Mouse (Mus musculus) E14TG2a.4 (cell line): ENCODE measurements around the gene Alkbh7.

Experiments used
- H3K27me3 ChIP-seq: 2 replicates; pipeline ENCODE4 v1.6.1; 2014; ENCODE audit warnings: low read length, control low read depth; ENCODE audit not compliant: insufficient read depth
- H3K36me3 ChIP-seq: 2 replicates; pipeline ENCODE4 v1.6.1; 2014; ENCODE audit warnings: low read length, control low read depth; ENCODE audit not compliant: insufficient read depth
- H3K4me1 ChIP-seq: replicated peaks from 2 replicates; pipeline ENCODE4 v1.6.1; 2014; ENCODE audit warnings: low read depth, low read length, control low read depth
- H3K4me3 ChIP-seq: replicated peaks from 2 replicates; pipeline ENCODE4 v1.5.1; 2014; ENCODE audit warnings: mild to moderate bottlenecking, low read length
- H3K9me3 ChIP-seq: 2 replicates; pipeline ENCODE4 v1.6.1; 2014; ENCODE audit warnings: low read length, control low read depth
- CTCF ChIP-seq: conservative IDR thresholded peaks from 2 replicates; pipeline ENCODE4 v1.5.1; 2014; ENCODE audit warnings: low read length
- NANOG ChIP-seq: IDR thresholded peaks from 2 replicates; pipeline ENCODE4 v1.6.1; 2014; ENCODE audit warnings: borderline replicate concordance, low read length, mixed read lengths
- POU5F1 ChIP-seq: IDR thresholded peaks from 2 replicates; pipeline ENCODE4 v1.6.1; 2014; ENCODE audit warnings: low read length, borderline replicate concordance

Gene Alkbh7

GRCm38 (mm10) chr17:56990966-56991365, 6.2 kb upstream of the Alkbh7 start:
- no peak for TF ChIP-seq CTCF
- peaks cover 56% of the 10 kb centered on the region for H3K4me1 ChIP-seq
- no peaks in the 10 kb centered on the region for H3K9me3 ChIP-seq
- peak overlapping the region; percentile 98 for H3K4me3 ChIP-seq
- H3K36me3 ChIP-seq = peaks cover 51% of the 10 kb centered on the region
- no peaks in the 10 kb centered on the region for H3K27me3 ChIP-seq

DNA sequence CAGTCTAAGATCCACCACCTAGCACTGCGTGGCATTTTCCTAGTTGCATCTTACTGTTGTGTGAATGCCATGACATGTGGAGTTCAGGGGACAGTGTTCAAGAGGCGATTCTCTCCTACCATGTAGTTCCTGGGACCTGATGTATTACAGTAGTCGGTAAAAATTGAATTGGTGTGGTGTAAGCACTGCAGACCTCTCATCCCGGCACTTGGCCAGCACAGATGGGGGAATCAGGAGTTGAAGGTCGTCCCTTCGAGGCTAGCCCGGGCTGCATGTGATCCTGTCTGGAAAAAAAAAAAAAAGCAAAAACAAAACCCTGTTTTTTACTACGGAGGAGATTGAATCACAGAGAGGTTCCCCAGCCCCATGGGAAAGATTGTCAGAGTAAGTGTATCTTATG, 2.1 kb upstream of the Alkbh7 start:
- no peak for TF ChIP-seq NANOG
- TF ChIP-seq CTCF = no peak
- TF ChIP-seq POU5F1 = no peak
- peaks cover 81% of the 10 kb centered on the region for H3K36me3 ChIP-seq
- no peaks in the 10 kb centered on the region for H3K27me3 ChIP-seq
- H3K9me3 ChIP-seq = no peaks in the 10 kb centered on the region
- H3K4me3 ChIP-seq = no peak overlapping the region
- peaks cover 69% of the 10 kb centered on the region for H3K4me1 ChIP-seq

DNA sequence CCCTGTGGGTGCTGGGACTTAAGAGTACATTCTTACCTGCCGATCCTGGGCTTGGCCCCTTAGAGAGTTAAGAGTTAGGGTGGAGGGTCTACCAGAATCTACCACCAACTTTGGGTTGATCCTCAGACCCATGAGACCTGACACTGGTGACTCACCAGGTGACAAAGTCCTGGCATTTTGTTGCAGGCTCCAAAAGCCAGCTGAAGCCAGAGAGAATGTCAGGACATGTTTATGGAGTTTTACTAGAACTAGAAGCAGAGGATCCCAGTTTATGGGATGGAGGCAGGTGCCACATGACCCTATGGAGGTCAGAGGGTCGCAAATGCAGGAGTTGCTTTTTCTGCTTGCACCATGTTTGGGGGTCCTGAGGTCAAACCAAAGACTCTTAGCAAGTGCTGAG, 633 bp upstream of the Alkbh7 start:
- no peaks in the 10 kb centered on the region for H3K9me3 ChIP-seq
- 0 out of 2 replicates have a peak overlapping the region, but pooled peaks have one; percentile 1 for H3K4me3 ChIP-seq
- no peaks in the 10 kb centered on the region for H3K27me3 ChIP-seq
- TF ChIP-seq POU5F1 (no peak), NANOG (no peak)
- peaks cover 89% of the 10 kb centered on the region for H3K36me3 ChIP-seq
- H3K4me1 ChIP-seq = peaks cover 62% of the 10 kb centered on the region

- Histone ChIP-seq H3K4me3 (no peak overlapping the region), H3K27me3 (no peaks in the 10 kb centered on the region), H3K4me1 (peaks cover 53% of the 10 kb centered on the region), H3K9me3 (no peaks in the 10 kb centered on the region), H3K36me3 (peaks cover 84% of the 10 kb centered on the region)
- TF ChIP-seq POU5F1 = no peak
These were observed 2.3 kb downstream of the Alkbh7 start for GRCm38 (mm10) chr17:56999414-56999813.

- TF ChIP-seq POU5F1 (no peak), CTCF (no peak), NANOG (no peak)
- H3K27me3 ChIP-seq = no peaks in the 10 kb centered on the region
- H3K36me3 ChIP-seq = peaks cover 84% of the 10 kb centered on the region
- peaks cover 56% of the 10 kb centered on the region for H3K4me1 ChIP-seq
- no peaks in the 10 kb centered on the region for H3K9me3 ChIP-seq
- no peak within 1 kb of the TSS for H3K4me3 ChIP-seq
These were observed 3.0 kb downstream of the Alkbh7 start, which contains the start of gene Pspn for GRCm38 (mm10) chr17:56999968-57000609. Gene Pspn (minus strand): TSS chr17:57000018.

- Histone ChIP-seq H3K27me3 (no peaks in the 10 kb centered on the region), H3K4me1 (peaks cover 57% of the 10 kb centered on the region), H3K36me3 (peaks cover 84% of the 10 kb centered on the region), H3K4me3 (no peak overlapping the region), H3K9me3 (no peaks in the 10 kb centered on the region)
- no peak for TF ChIP-seq CTCF
These were observed 4.1 kb downstream of the Alkbh7 start for GRCm38 (mm10) chr17:57001228-57001627.

DNA sequence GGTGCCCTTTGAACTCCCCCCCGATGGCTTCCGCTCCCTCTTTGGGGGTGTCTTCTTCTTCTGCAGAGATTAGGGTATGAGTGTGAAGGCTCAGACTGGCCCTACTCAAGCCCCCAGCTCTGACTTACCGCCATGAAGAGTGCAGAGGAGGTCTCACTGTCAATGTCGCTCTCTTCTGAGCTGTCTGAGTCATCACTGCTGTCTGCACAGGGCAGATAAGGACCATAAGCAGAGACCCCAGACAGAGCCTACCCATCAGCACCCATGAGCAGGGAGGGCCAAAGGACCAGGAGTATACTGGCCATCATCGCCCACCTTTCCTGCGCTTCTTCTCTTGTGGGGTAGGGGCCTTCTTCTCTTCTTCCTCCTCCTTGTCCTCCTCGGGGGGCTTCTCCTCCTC, 6.9 kb downstream of the Alkbh7 start:
- Histone ChIP-seq H3K9me3 (no peaks in the 10 kb centered on the region), H3K4me1 (peaks cover 63% of the 10 kb centered on the region), H3K36me3 (peaks cover 95% of the 10 kb centered on the region), H3K27me3 (no peaks in the 10 kb centered on the region), H3K4me3 (no peak overlapping the region)
- TF ChIP-seq NANOG = no peak
- TF ChIP-seq POU5F1 = no peak
- TF ChIP-seq CTCF = no peak

DNA sequence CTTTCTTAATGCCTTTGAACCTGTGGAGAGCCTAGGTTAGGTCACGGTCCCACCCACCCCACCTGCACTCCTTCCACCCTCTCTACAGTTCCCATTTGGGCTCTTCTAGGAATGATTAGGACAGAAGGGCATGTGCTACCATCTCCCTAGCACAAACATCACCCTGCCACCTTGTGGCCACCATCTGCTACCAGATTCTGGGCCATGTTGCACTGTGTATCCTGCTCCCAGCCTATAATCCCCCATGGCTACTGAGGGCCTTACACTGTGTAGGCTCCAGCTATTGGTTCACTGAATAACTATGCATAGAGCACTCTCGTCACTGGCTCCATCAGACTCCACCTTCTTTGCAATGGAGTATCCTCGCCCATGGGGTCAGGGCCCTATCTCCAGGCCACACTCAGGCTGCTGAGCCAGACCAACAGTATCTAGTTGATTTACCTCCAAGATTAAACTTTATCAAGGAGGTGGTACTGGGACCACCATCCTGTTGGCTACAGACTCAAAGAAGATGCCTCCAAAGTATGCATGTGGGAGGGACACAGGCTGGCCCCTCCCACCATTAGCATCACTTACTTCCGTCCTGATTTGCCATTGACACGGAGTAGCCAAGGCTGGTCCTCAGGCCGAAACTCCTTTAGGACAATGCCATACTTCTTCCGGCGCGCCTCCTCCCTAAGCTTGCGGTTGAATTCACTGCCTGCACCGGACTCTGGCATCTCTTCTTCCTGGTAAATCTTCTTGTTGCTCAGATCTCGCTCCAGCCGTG, 10.2 kb downstream of the Alkbh7 start:
- H3K4me3 ChIP-seq = peak overlapping the region; percentile 39
- TF ChIP-seq CTCF (peak; percentile 30), NANOG (no peak)
- H3K36me3 ChIP-seq = peaks cover 74% of the 10 kb centered on the region
- no peaks in the 10 kb centered on the region for H3K27me3 ChIP-seq
- no peaks in the 10 kb centered on the region for H3K9me3 ChIP-seq
- H3K4me1 ChIP-seq = peaks cover 71% of the 10 kb centered on the region

DNA sequence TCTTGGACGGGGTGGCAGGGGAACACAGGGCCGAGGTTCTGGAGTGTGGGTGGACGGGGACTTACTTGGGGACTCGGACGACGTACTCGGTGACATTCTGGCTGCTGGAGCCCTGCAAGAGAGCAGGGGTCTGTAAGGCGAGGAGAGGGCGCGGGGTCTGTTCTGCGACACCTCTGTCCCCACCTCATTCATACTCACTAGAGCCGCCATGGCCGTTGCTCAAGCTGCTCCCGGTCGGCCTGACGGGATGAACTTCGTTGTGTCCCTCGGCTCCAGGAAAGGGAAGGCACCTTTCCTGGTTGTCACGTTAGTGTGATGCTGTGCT, 13.7 kb downstream of the Alkbh7 start:
- Histone ChIP-seq H3K9me3 (no peaks in the 10 kb centered on the region), H3K36me3 (peaks cover 39% of the 10 kb centered on the region), H3K4me3 (peak overlapping the region; percentile 95), H3K27me3 (no peaks in the 10 kb centered on the region), H3K4me1 (peaks cover 51% of the 10 kb centered on the region)
- TF ChIP-seq POU5F1 (no peak), CTCF (no peak), NANOG (no peak)
